Mouse (Mus musculus): ENCODE results near the gene Cuta. TPM values are rescaled to one million over a fixed set of nuclear protein-coding genes. Genes with fewer than 3 reads are reported as not detected.

Cuta gene
- total RNA-seq, 2 experiments from 2014 or later: 129 to 141 TPM

GRCm38 (mm10) chr17:26893492-26893891, 45.9 kb downstream of the Cuta start:
- no peak for DNase-seq (ENCODE audit: low spot score in 2 of 2)

DNA sequence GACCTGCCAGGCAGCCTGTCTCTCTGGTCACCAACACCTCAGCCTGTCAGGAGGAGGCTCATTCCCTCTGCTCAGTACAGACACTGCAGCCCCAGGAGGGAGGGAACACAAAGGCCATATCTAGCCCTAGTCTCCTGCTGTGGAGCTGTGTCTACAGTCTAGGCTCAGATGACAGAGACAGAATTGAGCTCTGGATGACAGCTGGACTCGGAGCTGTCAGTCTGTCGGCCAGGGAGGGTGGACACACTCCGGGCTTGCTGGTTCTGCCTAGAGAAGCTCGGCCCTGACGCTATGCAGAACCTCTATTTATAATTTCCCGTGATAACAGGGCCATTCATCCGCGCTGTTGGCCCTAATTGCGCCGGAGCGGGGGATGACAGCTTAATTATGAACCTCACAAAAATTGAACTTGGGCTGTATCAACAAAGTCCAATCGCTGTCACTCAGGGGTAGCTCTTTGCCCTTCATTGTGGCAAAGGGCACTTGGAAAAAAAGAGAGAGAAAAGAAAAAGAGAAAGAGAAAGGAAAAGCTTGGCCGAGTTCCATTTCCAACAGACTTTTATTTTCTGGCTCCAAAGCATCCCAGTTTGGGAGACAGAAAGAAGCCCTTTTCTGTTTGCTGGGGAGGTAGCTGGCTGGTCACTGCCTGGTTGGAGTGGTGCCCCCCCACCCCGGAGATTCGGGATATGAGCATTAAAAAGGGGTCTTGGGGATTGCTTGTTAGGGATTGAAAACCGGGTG, 46.6 kb downstream of the Cuta start:
- DNase-seq (ENCODE audit: low spot score in 2 of 2): no peak

DNA sequence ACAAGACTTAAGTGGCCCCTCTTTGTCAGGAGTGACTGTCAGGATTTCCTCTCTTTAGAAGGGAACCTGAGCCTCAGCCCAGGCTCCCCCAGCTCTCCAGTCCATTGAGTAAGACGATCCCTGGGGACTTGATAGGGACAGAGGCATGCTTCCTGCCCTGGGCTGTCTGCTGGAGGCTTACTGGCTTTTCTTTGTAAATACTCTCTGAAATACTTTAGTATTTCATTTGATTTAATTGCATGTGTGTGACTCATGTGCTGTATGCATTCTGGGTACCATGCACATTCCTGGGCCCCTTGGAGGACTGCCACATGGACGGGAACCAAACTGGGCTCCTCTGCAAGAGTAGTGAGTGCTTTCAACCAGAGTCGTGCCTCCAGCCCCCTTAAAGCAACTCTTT, 51.4 kb downstream of the Cuta start:
- DNase-seq (ENCODE audit: low spot score in 2 of 2): no peak

DNA sequence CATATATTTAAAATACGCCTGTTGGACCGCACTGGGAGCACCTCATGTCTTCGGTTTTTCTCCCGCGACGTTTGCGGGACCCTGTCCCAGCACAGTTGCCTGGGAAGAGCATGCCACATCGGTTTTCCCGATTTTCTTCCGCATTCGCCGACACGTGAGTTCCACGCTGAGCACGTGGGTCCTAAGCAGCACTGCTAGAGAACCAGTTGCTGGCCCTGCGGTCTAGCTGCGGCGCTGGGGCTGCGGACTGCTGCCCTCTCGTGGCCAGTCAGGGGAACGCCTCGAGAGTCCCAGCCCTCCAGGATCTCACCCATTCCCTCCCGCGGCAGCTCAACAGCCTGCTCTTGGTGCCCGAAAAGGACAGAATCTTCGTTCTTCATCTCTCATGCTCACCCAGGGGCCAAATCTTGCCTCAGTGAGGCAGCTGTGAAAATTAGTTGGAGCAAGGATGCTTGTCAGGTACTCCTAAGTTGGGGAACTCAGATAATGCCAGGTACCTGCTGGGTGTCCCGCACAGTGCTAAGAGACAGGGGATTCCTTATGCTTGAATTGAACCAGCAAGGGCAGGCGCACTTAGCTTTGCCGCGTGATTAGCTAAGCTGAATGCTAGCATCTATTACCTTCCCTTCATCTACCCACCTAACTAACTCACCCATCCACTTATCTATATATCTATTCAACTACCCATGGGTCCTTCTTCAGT, 53.2 kb downstream of the Cuta start:
- peak; percentile 85 to 89 for DNase-seq (ENCODE audit: low spot score in 2 of 2)

DNA sequence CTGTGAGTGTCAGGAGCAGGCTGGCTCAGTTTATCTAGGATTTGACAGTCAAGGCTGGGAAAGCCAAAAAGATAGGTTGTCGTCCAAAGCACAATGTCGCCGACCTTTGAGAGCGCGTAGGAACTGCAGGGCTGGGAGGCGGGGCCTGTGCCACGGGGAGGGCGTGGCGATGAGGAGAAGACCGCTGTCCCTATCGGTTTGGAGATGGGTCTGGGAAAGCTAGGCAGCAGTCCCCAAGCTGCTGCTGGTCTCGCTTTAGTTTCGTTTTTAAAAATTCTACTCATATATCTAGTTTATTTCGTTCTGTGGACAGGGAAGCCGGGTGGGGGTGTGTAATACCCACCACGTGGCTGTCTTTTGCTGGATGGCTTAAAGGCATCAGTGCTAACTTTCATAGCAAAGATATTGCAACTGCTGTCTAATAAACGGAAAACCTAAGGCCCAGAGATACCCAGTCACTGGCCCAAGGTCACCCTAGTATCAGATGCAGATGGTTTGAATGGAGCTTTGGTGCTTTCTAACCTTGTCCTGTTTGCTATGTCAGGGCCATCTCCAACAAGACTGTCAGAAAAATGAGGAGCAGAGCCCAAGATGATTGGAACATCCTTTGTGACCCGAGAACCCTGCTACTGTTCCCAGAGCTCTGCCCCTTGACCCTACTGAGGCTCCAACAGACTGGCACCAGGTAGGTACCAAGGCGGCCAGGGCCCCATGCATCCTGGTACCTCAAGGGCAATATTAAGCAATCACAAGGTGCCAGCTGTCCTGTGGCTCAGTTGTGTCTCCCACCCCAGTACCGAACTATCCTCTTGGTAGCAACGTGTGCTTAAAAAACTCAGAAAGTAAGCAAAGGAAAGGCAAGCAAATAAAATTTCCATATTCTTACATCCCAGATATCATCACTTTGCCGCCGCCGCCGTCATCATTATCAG, 54.1 kb downstream of the Cuta start:
- DNase-seq (ENCODE audit: low spot score in 2 of 2): peak; percentile 80

Small RNAs within 50 kb of the gene (microRNA-seq; reads per million reads assigned to microRNA genes)
- gene Gm27775 (ENCODE audit: borderline number of aligned reads in 2 of 2) (0 reads per million in 2 experiments), gene Mir3083 (ENCODE audit: borderline number of aligned reads in 2 of 2) (0 to 0.95 reads per million in 2 experiments), gene Mir6968 (ENCODE audit: borderline number of aligned reads in 2 of 2) (3.8 to 8.0 reads per million in 2 experiments)

Other genes with a start within 250 kb of the Cuta start
- gene Crebrf, start 223.9 kb downstream of the Cuta start, total RNA-seq (2021): 10 to 100 TPM; 60.9 to 62.2 TPM
- gene Bnip1, start 158.5 kb downstream of the Cuta start, total RNA-seq (2021): 10 to 100 TPM; 20.2 to 23.7 TPM
- not detected for gene Nkx2-5, start 94.6 kb downstream of the Cuta start, total RNA-seq (2021)
- gene Kifc5b, start 22.5 kb downstream of the Cuta start, total RNA-seq (2021): 1 to 10 TPM; 1.1 to 1.2 TPM
- 10 to 100 TPM; 45.4 to 46.7 TPM for gene Phf1, start 6.5 kb downstream of the Cuta start, total RNA-seq (2021)
- 10 to 100 TPM; 16.6 to 19.1 TPM for gene Syngap1, start 1.7 kb upstream of the Cuta start, total RNA-seq (2021)
- 1 to 10 TPM; 6.4 to 8.0 TPM for gene Zbtb9, start 33.6 kb upstream of the Cuta start, total RNA-seq (2021)
- 10 to 100 TPM; 27.2 to 31.0 TPM for gene Bak1, start 89.4 kb upstream of the Cuta start, total RNA-seq (2021)
- 1 to 10 TPM; 5.5 to 6.2 TPM for gene Itpr3, start 117.7 kb upstream of the Cuta start, total RNA-seq (2021)
- gene Uqcc2, start 194.3 kb upstream of the Cuta start, total RNA-seq (2021): 100 to 1,000 TPM; 266 to 331 TPM
- gene Ip6k3, start 228.2 kb upstream of the Cuta start, total RNA-seq (2021): 1 to 10 TPM in 1 of 2 experiments, under 1 TPM in 1; 0.60 to 2.2 TPM